Comparison of ENCODE assay signal across 13 mouse cellular contexts in genomic region chr13:63540584-63540983, GRCm38 (mm10). TPM values are rescaled to one million over a fixed set of nuclear protein-coding genes. Genes with fewer than 3 reads are reported as not detected.
DNase-seq lines count a peak whose midpoint lies in the region; TF ChIP-seq lines count a peak whose summit lies in the region.
"Had no signal": no experiment of that assay in that cellular context is flagged by ENCODE, and none has a peak within 500 bp of the region (broad histone marks: within the 10 kb centered on the region; RNA-seq: fewer than 3 reads in every experiment).

No protein-coding gene starts in this region.

- peak; percentile 55 for DNase-seq in cerebellum, adult 9-10 months
- no peak for DNase-seq in cerebellum, postnatal 4 days (ENCODE audit: low spot score in 2 of 2)
- DNase-seq in cerebellum, postnatal 25 days: peak; percentile 57 to 70
- no peak for DNase-seq in thymus, postnatal 4 days
- DNase-seq in c-Kit-positive CD71-positive TER-119-positive erythroid progenitor cells, embryonic 14.5 days (ENCODE audit: low spot score): no peak
- DNase-seq: adrenal gland, adult 2 months; adrenal gland, postnatal 25 days; gastrocnemius, adult 2 months; gastrocnemius, postnatal 25 days; kidney, adult 8-10 months had no signal

- H3K27me3 ChIP-seq in E14TG2a.4 (ENCODE audit: insufficient read depth, low read length) (no peaks in the 10 kb centered on the region), ES-Bruce4 (ENCODE audit: control insufficient read depth, insufficient read depth, low read length, poor library complexity, severe bottlenecking) (no peaks in the 10 kb centered on the region)
- H3K27me3 ChIP-seq: heart, embryonic 12.5 days had no signal

- 0 out of 2 replicates have a peak, but pooled peaks have one; percentile 24 for TF ChIP-seq EP300 in ES-Bruce4 (IDR thresholded peaks at IDR 0.05; ENCODE audit: insufficient read depth, low read depth, low read length)

- H3K36me3 ChIP-seq in E14TG2a.4 (ENCODE audit: insufficient read depth, low read length) (peaks cover 100% of the 10 kb centered on the region), ES-Bruce4 (ENCODE audit: control insufficient read depth, insufficient read depth, low read length, poor library complexity, severe bottlenecking) (peaks cover 70% of the 10 kb centered on the region)

- H3K4me3 ChIP-seq in E14TG2a.4 (replicated peaks; ENCODE audit: low read length): 0 out of 2 replicates have a peak overlapping the region, but pooled peaks have one; percentile 32
- H3K4me3 ChIP-seq in ES-Bruce4 (ENCODE audit: low read depth, low read length): no peak overlapping the region
- H3K4me3 ChIP-seq: gastrocnemius, adult 2 months; heart, embryonic 12.5 days had no signal

- no peak overlapping the region for H3K9ac ChIP-seq in ES-Bruce4 (ENCODE audit: low read depth, poor library complexity, severe bottlenecking)
- H3K9ac ChIP-seq: heart, embryonic 12.5 days had no signal

- TF ChIP-seq POLR2A in ES-Bruce4 (IDR thresholded peaks at IDR 0.05; ENCODE audit: insufficient read depth, low read length): no peak

- H3K4me1 ChIP-seq in E14TG2a.4 (replicated peaks; ENCODE audit: low read depth, low read length) (peaks cover 89% of the 10 kb centered on the region), ES-Bruce4 (ENCODE audit: control insufficient read depth, insufficient read depth, low read length) (peaks cover 11% of the 10 kb centered on the region)

- TF ChIP-seq CTCF in E14TG2a.4 (conservative IDR thresholded peaks at IDR 0.05; ENCODE audit: low read length) (no peak), ES-Bruce4 (IDR thresholded peaks at IDR 0.05; ENCODE audit: low read depth, low read length) (no peak)

- H3K9me3 ChIP-seq in E14TG2a.4 (ENCODE audit: low read length) (no peaks in the 10 kb centered on the region), ES-Bruce4 (replicated peaks; ENCODE audit: control insufficient read depth, insufficient read depth, low read length, poor library complexity, severe bottlenecking) (no peaks in the 10 kb centered on the region)
- H3K9me3 ChIP-seq: heart, embryonic 12.5 days had no signal

- peak overlapping the region; percentile 87 for H3K27ac ChIP-seq in ES-Bruce4 (ENCODE audit: insufficient read depth, low read length)
- H3K27ac ChIP-seq: gastrocnemius, adult 2 months had no signal

RNA-seq across cellular contexts. Expression of gene Ptch1, which starts 32.8 kb away (rescaled TPM):
- polyA plus RNA-seq in ES-Bruce4 (2011; ENCODE audit: insufficient read depth, insufficient read length, low read depth, missing spikeins): 45.5 and 48.8 TPM in 2 replicates

RNA-seq across cellular contexts. Expression of gene Fancc, which starts 43.5 kb away (rescaled TPM):
- polyA plus RNA-seq in ES-Bruce4 (2011; ENCODE audit: insufficient read depth, insufficient read length, low read depth, missing spikeins): 13.3 and 16.2 TPM in 2 replicates

Comparison
In these comparisons a context has a peak if more than half of its experiments do, and no peak if none do; other contexts are left out.
1. DNase-seq: peak in cerebellum, adult 9-10 months (single experiment) and cerebellum, postnatal 25 days (2 of 2); none in cerebellum, postnatal 4 days (0 of 2), thymus, postnatal 4 days (single experiment) and c-Kit-positive CD71-positive TER-119-positive erythroid progenitor cells, embryonic 14.5 days (single experiment).